26 mouse cellular contexts compared by ENCODE assay signal in genomic region chr10:115205284-115205683, GRCm38 (mm10). TPM values are rescaled to one million over a fixed set of nuclear protein-coding genes. Genes with fewer than 3 reads are reported as not detected.
DNase-seq lines count a peak whose midpoint lies in the region; ATAC-seq and TF ChIP-seq lines count a peak whose summit lies in the region.
"Had no signal": no experiment of that assay in that cellular context is flagged by ENCODE, and none has a peak within 500 bp of the region (broad histone marks: within the 10 kb centered on the region; RNA-seq: fewer than 3 reads in every experiment).

No protein-coding gene starts in this region.

- H3K4me2 ChIP-seq in liver, embryonic 11.5 days: no peak overlapping the region
- H3K4me2 ChIP-seq in liver, postnatal 0 days (ENCODE audit: low read depth, low read length): no peak overlapping the region
- no peak overlapping the region for H3K4me2 ChIP-seq in liver, embryonic 12.5 days
- no peak overlapping the region for H3K4me2 ChIP-seq in stomach, postnatal 0 days (replicated peaks; ENCODE audit: low read depth)
- H3K4me2 ChIP-seq in forebrain, embryonic 15.5 days (replicated peaks): no peak overlapping the region
- H3K4me2 ChIP-seq: heart, embryonic 11.5 days; hindbrain, embryonic 12.5 days; limb, embryonic 15.5 days; lung, embryonic 14.5 days; midbrain, embryonic 11.5 days had no signal

- 33% methylated on average over 1 of the region's 1 CpGs for WGBS in liver, embryonic 11.5 days
- WGBS in liver, postnatal 0 days (ENCODE audit: insufficient replicate concordance): 36% methylated on average over 1 of the region's 1 CpGs
- WGBS in liver, embryonic 12.5 days (ENCODE audit: insufficient replicate concordance): 14% methylated on average over 1 of the region's 1 CpGs
- 56% methylated on average over 1 of the region's 1 CpGs for WGBS in stomach, postnatal 0 days
- WGBS in heart, embryonic 10.5 days: 9% methylated on average over 1 of the region's 1 CpGs
- WGBS in forebrain, embryonic 15.5 days: 93% methylated on average over 1 of the region's 1 CpGs

- TF ChIP-seq RAD21 in MEL (IDR thresholded peaks at IDR 0.05; ENCODE audit: low read depth, low read length): no peak

- TF ChIP-seq EP300 in liver, postnatal 0 days (IDR thresholded peaks at IDR 0.05; ENCODE audit: low read depth): no peak
- peak in 1 of 2 experiments; percentile 48; a peak in 2 of 4 replicates for TF ChIP-seq EP300 in MEL (IDR thresholded peaks at IDR 0.05; ENCODE audit: low read depth in 1 of 2, low read length in 2 of 2)
- no peak for TF ChIP-seq EP300 in stomach, postnatal 0 days (optimal IDR thresholded peaks at IDR 0.05)

- TF ChIP-seq POLR2A in MEL (IDR thresholded peaks at IDR 0.05; ENCODE audit: control insufficient read depth in 1 of 2, insufficient read depth in 1 of 2, low read depth in 1 of 2, low read length in 2 of 2, poor library complexity in 1 of 2): no peak

- no peaks in the 10 kb centered on the region for H3K27me3 ChIP-seq in liver, embryonic 11.5 days (replicated peaks; ENCODE audit: control insufficient read depth, insufficient read depth, low read length)
- no peaks in the 10 kb centered on the region for H3K27me3 ChIP-seq in liver, postnatal 0 days (ENCODE audit: insufficient read depth, low read length)
- H3K27me3 ChIP-seq in MEL (ENCODE audit: control insufficient read depth in 1 of 2, insufficient read depth in 2 of 2, low read length in 2 of 2): no peaks in the 10 kb centered on the region
- no peaks in the 10 kb centered on the region for H3K27me3 ChIP-seq in liver, embryonic 12.5 days (replicated peaks)
- no peaks in the 10 kb centered on the region for H3K27me3 ChIP-seq in stomach, postnatal 0 days (ENCODE audit: control insufficient read depth, insufficient read depth, low read length)
- no peaks in the 10 kb centered on the region for H3K27me3 ChIP-seq in heart, embryonic 10.5 days (ENCODE audit: insufficient read depth, poor library complexity, severe bottlenecking)
- no peaks in the 10 kb centered on the region for H3K27me3 ChIP-seq in forebrain, embryonic 15.5 days
- H3K27me3 ChIP-seq: CH12.LX; hindbrain, embryonic 12.5 days; limb, embryonic 15.5 days had no signal

- peaks cover 8% of the 10 kb centered on the region; the same call in 1 of the 2 replicates for H3K36me3 ChIP-seq in liver, embryonic 11.5 days (ENCODE audit: control insufficient read depth, insufficient read depth, low read length)
- peaks cover 41% of the 10 kb centered on the region for H3K36me3 ChIP-seq in liver, postnatal 0 days (replicated peaks; ENCODE audit: insufficient read depth, low read length)
- H3K36me3 ChIP-seq in MEL (ENCODE audit: control insufficient read depth in 1 of 2, insufficient read depth in 2 of 2, low read length in 2 of 2): peaks cover 0 to 2% of the 10 kb centered on the region in 2 experiments
- H3K36me3 ChIP-seq in liver, embryonic 12.5 days: peaks cover 70% of the 10 kb centered on the region
- peaks cover 8% of the 10 kb centered on the region; the same call in 1 of the 2 replicates for H3K36me3 ChIP-seq in stomach, postnatal 0 days (ENCODE audit: control insufficient read depth, insufficient read depth, low read length)
- H3K36me3 ChIP-seq in heart, embryonic 10.5 days: peaks cover 54% of the 10 kb centered on the region
- peaks cover 23% of the 10 kb centered on the region for H3K36me3 ChIP-seq in forebrain, embryonic 15.5 days

- no peak overlapping the region for H3K9ac ChIP-seq in liver, embryonic 11.5 days (ENCODE audit: low read depth, low read length)
- no peak overlapping the region for H3K9ac ChIP-seq in liver, postnatal 0 days (replicated peaks)
- H3K9ac ChIP-seq in MEL (ENCODE audit: control insufficient read depth, low read depth, low read length, poor library complexity, severe bottlenecking): no peak overlapping the region
- H3K9ac ChIP-seq in liver, embryonic 12.5 days: no peak overlapping the region
- H3K9ac ChIP-seq in stomach, postnatal 0 days (ENCODE audit: low read length): no peak overlapping the region
- H3K9ac ChIP-seq in forebrain, embryonic 15.5 days (replicated peaks): no peak overlapping the region
- H3K9ac ChIP-seq: hindbrain, embryonic 12.5 days; limb, embryonic 15.5 days; lung, embryonic 14.5 days had no signal

- no peak overlapping the region for H3K27ac ChIP-seq in liver, embryonic 11.5 days (ENCODE audit: low read depth, low read length)
- no peak overlapping the region for H3K27ac ChIP-seq in liver, postnatal 0 days (ENCODE audit: low read depth)
- no peak overlapping the region for H3K27ac ChIP-seq in MEL (ENCODE audit: control insufficient read depth, low read depth, low read length)
- no peak overlapping the region for H3K27ac ChIP-seq in liver, embryonic 12.5 days
- no peak overlapping the region for H3K27ac ChIP-seq in stomach, postnatal 0 days (replicated peaks)
- no peak overlapping the region for H3K27ac ChIP-seq in heart, embryonic 10.5 days
- no peak overlapping the region for H3K27ac ChIP-seq in forebrain, embryonic 15.5 days (replicated peaks)
- H3K27ac ChIP-seq: hindbrain, embryonic 12.5 days; limb, embryonic 15.5 days; macrophage had no signal

- H3K4me3 ChIP-seq in liver, embryonic 11.5 days (ENCODE audit: low read depth, low read length): no peak overlapping the region
- no peak overlapping the region for H3K4me3 ChIP-seq in liver, postnatal 0 days (ENCODE audit: low read depth, low read length)
- H3K4me3 ChIP-seq in MEL (ENCODE audit: control insufficient read depth in 1 of 2, insufficient read depth in 1 of 2, low read depth in 2 of 2, low read length in 2 of 2): no peak overlapping the region
- no peak overlapping the region for H3K4me3 ChIP-seq in liver, embryonic 12.5 days
- H3K4me3 ChIP-seq in stomach, postnatal 0 days (ENCODE audit: low read depth, low read length): no peak overlapping the region
- no peak overlapping the region for H3K4me3 ChIP-seq in heart, embryonic 10.5 days
- no peak overlapping the region for H3K4me3 ChIP-seq in forebrain, embryonic 15.5 days
- H3K4me3 ChIP-seq: hindbrain, embryonic 12.5 days; limb, embryonic 15.5 days had no signal

- no peaks in the 10 kb centered on the region for H3K9me3 ChIP-seq in liver, embryonic 11.5 days (ENCODE audit: control insufficient read depth, low read length)
- no peaks in the 10 kb centered on the region for H3K9me3 ChIP-seq in liver, postnatal 0 days (ENCODE audit: low read length)
- no peaks in the 10 kb centered on the region for H3K9me3 ChIP-seq in MEL (replicated peaks; ENCODE audit: insufficient read depth, low read length)
- no peaks in the 10 kb centered on the region for H3K9me3 ChIP-seq in liver, embryonic 12.5 days (replicated peaks)
- no peaks in the 10 kb centered on the region for H3K9me3 ChIP-seq in stomach, postnatal 0 days (ENCODE audit: control insufficient read depth, low read length)
- H3K9me3 ChIP-seq in heart, embryonic 10.5 days: no peaks in the 10 kb centered on the region
- no peaks in the 10 kb centered on the region for H3K9me3 ChIP-seq in forebrain, embryonic 15.5 days
- H3K9me3 ChIP-seq: hindbrain, embryonic 12.5 days; limb, embryonic 15.5 days had no signal

- H3K79me2 ChIP-seq in MEL (ENCODE audit: control insufficient read depth, insufficient read depth, low read length, poor library complexity): no peaks in the 10 kb centered on the region

- no peak for TF ChIP-seq CTCF in liver, postnatal 0 days (IDR thresholded peaks at IDR 0.05; ENCODE audit: low read depth)
- no peak for TF ChIP-seq CTCF in MEL (IDR thresholded peaks at IDR 0.05 in 2 of 3, conservative IDR thresholded peaks at IDR 0.05 in 1 of 3; ENCODE audit: control insufficient read depth in 1 of 3, insufficient read depth in 1 of 3, low read depth in 2 of 3, low read length in 3 of 3, poor library complexity in 1 of 3, severe bottlenecking in 1 of 3)
- TF ChIP-seq CTCF in stomach, postnatal 0 days (IDR thresholded peaks at IDR 0.05; ENCODE audit: low read depth): no peak

- no peaks in the 10 kb centered on the region for H3K4me1 ChIP-seq in liver, embryonic 11.5 days (replicated peaks; ENCODE audit: control insufficient read depth, insufficient read depth, low read length)
- H3K4me1 ChIP-seq in liver, postnatal 0 days (ENCODE audit: insufficient read depth): no peaks in the 10 kb centered on the region
- H3K4me1 ChIP-seq in MEL (ENCODE audit: control insufficient read depth in 1 of 2, insufficient read depth in 2 of 2, low read length in 2 of 2): no peaks in the 10 kb centered on the region; a peak in 2 of 4 replicates
- no peaks in the 10 kb centered on the region; the same call in 1 of the 2 replicates for H3K4me1 ChIP-seq in liver, embryonic 12.5 days
- H3K4me1 ChIP-seq in stomach, postnatal 0 days (replicated peaks; ENCODE audit: control insufficient read depth, insufficient read depth): no peaks in the 10 kb centered on the region
- no peaks in the 10 kb centered on the region for H3K4me1 ChIP-seq in heart, embryonic 10.5 days
- H3K4me1 ChIP-seq in forebrain, embryonic 15.5 days: no peaks in the 10 kb centered on the region
- H3K4me1 ChIP-seq: hindbrain, embryonic 12.5 days; limb, embryonic 15.5 days had no signal

- DNase-seq in liver, embryonic 11.5 days (ENCODE audit: low spot score): no peak
- no peak for DNase-seq in liver, postnatal 0 days
- peak; percentile 34 for DNase-seq in MEL (ENCODE audit: low read depth, low spot score)
- no peak for DNase-seq in stomach, postnatal 0 days (ENCODE audit: low spot score)
- no peak for DNase-seq in heart, embryonic 10.5 days (ENCODE audit: low spot score)
- DNase-seq: adrenal gland, postnatal 36 days; B cell, adult 2 months; cerebellum, adult 9-10 months; kidney, adult 8-10 months; kidney, postnatal 10 days; left cerebral cortex, postnatal 4 days; lung, embryonic 14.5 days; thymus, postnatal 25 days had no signal

- 0 out of 2 replicates have a peak, but pooled peaks have one; percentile 15 for ATAC-seq in liver, embryonic 11.5 days (replicated peaks; ENCODE audit: low FRiP score)
- ATAC-seq in liver, postnatal 0 days: no peak
- ATAC-seq in liver, embryonic 12.5 days: 0 out of 2 replicates have a peak, but pooled peaks have one; percentile 35
- peak; percentile 71; the same call in 1 of the 2 replicates for ATAC-seq in stomach, postnatal 0 days (ENCODE audit: low FRiP score, low TSS enrichment)
- ATAC-seq in forebrain, embryonic 15.5 days (replicated peaks): no peak
- ATAC-seq: forebrain, embryonic 14.5 days had no signal

RNA-seq across cellular contexts. Expression of gene Tph2, which starts 20.5 kb away (rescaled TPM):
- not detected in 2 replicates for polyA plus RNA-seq in liver, embryonic 11.5 days (2014; fragmentation: Nextera tagmentation; extraction: Ambion mirVana)
- polyA plus RNA-seq in liver, postnatal 0 days (2015; fragmentation: Nextera tagmentation; extraction: Ambion mirVana): not detected in 2 replicates
- total RNA-seq in MEL (2012; rRNA removed): not detected in 2 replicates
- not detected for polyA plus RNA-seq in MEL (2012; ENCODE audit: insufficient read depth in 1 of 2, insufficient read length in 2 of 2, low read depth in 1 of 2, low replicate concordance in 2 of 2, missing spikeins in 1 of 2)
- polyA plus RNA-seq in liver, embryonic 12.5 days (2016; fragmentation: Nextera tagmentation; extraction: Ambion mirVana): not detected in 2 replicates
- polyA plus RNA-seq in stomach, postnatal 0 days (2015; fragmentation: Nextera tagmentation; extraction: Ambion mirVana): not detected in 2 replicates
- not detected in 2 replicates for polyA plus RNA-seq in heart, embryonic 10.5 days (2016; fragmentation: Nextera tagmentation; extraction: Ambion mirVana)
- 0.11 and 0.33 TPM in 2 replicates for polyA plus RNA-seq in forebrain, embryonic 15.5 days (2015; fragmentation: Nextera tagmentation; extraction: Ambion mirVana)
- total RNA-seq: heart, postnatal 25 days; monocyte, adult 5-6 weeks; neutrophil, adult 5-6 weeks had no signal
- polyA plus RNA-seq: heart, embryonic 11.5 days; macrophage; small intestine, adult 2 months had no signal

RNA-seq across cellular contexts. Expression of gene Tbc1d15, which starts 46.0 kb away (rescaled TPM):
- polyA plus RNA-seq in liver, embryonic 11.5 days (2014; fragmentation: Nextera tagmentation; extraction: Ambion mirVana): 61.6 and 72.9 TPM in 2 replicates
- polyA plus RNA-seq in liver, postnatal 0 days (2015; fragmentation: Nextera tagmentation; extraction: Ambion mirVana): 36.7 and 38.5 TPM in 2 replicates
- 9.4 and 13.4 TPM in 2 replicates for total RNA-seq in MEL (2012; rRNA removed)
- polyA plus RNA-seq in MEL (2012; ENCODE audit: insufficient read depth in 1 of 2, insufficient read length in 2 of 2, low read depth in 1 of 2, low replicate concordance in 2 of 2, missing spikeins in 1 of 2): 10 to 100 TPM in 1 of 2 experiments, not detected in 1; 46.4 TPM
- 45.0 and 46.8 TPM in 2 replicates for polyA plus RNA-seq in liver, embryonic 12.5 days (2016; fragmentation: Nextera tagmentation; extraction: Ambion mirVana)
- polyA plus RNA-seq in stomach, postnatal 0 days (2015; fragmentation: Nextera tagmentation; extraction: Ambion mirVana): 38.3 and 46.5 TPM in 2 replicates
- 46.7 and 50.8 TPM in 2 replicates for polyA plus RNA-seq in heart, embryonic 10.5 days (2016; fragmentation: Nextera tagmentation; extraction: Ambion mirVana)
- 40.7 and 42.1 TPM in 2 replicates for polyA plus RNA-seq in forebrain, embryonic 15.5 days (2015; fragmentation: Nextera tagmentation; extraction: Ambion mirVana)

Comparison
In these comparisons a context has a peak if more than half of its experiments do, and no peak if none do; other contexts are left out.
1. ATAC-seq: peak in liver, embryonic 11.5 days (single experiment), liver, embryonic 12.5 days (single experiment) and stomach, postnatal 0 days (single experiment); none in liver, postnatal 0 days (single experiment) and forebrain, embryonic 15.5 days (single experiment).